Mouse (Mus musculus) lung, postnatal 0 days (tissue): Measurements from ENCODE around the gene Kdf1.

Source experiments
- CTCF ChIP-seq: IDR thresholded peaks from 2 replicates; pipeline ENCODE4 v1.5.1; 2016; ENCODE audit warnings: antibody characterized with exemption, mild to moderate bottlenecking
- EP300 ChIP-seq: IDR thresholded peaks from 2 replicates; pipeline ENCODE4 v1.6.1; 2016; ENCODE audit warnings: antibody characterized with exemption, mild to moderate bottlenecking, control low read depth

DNA sequence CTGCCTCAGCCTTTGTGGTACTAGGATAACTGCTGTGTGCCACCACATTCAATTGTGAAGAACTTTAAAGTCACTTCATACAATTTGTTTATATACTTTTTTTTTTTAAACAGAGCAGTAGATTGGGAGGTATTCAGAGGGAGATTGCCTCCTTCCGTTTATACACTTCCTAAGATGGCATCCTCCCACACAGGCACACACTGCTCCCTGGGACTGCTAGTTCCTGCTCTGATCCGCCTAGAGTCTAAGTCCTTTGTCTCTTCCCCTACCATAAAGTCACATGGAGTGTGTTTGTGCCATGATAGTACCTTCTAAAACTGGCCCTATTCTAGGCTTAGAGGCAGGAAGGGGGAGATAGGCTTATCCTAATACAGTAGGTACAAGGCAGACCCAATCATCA lies 2.7 kb downstream of the Kdf1 start:
- TF ChIP-seq CTCF (no peak), EP300 (no peak)
